Mouse (Mus musculus): ENCODE data around the gene Pcbp4. TPM values are rescaled to one million over a fixed set of nuclear protein-coding genes. Genes with fewer than 3 reads are reported as not detected.
"Not testable (repeated sequence)": the region's sequence is repeated elsewhere in the genome, so short reads cannot be mapped to it uniquely, and the experiment has no call there.

Pcbp4 gene
- polyA plus RNA-seq, 1 experiment = 90.3 TPM

- H3K27me3 ChIP-seq (replicated peaks; ENCODE audit: control insufficient read depth, insufficient read depth, low read length) = no peaks in the 10 kb centered on the region
- 71% methylated on average over 15 of the region's 15 CpGs for WGBS
- no peak for DNase-seq
- no peak overlapping the region for H3K27ac ChIP-seq (ENCODE audit: insufficient read depth, low read depth, low read length)
- TF ChIP-seq POLR2A (IDR thresholded peaks at IDR 0.05; ENCODE audit: low read depth, low read length) (no peak), CTCF (conservative IDR thresholded peaks at IDR 0.05; ENCODE audit: insufficient read depth, insufficient read length, low read depth, low read length) (no peak)
- H3K4me1 ChIP-seq (ENCODE audit: control insufficient read depth, insufficient read depth, low read length) = peaks cover 5% of the 10 kb centered on the region; the same call in 1 of the 2 replicates
- peaks cover 2% of the 10 kb centered on the region for H3K36me3 ChIP-seq (ENCODE audit: control insufficient read depth, insufficient read depth, low read length)
- H3K4me3 ChIP-seq (ENCODE audit: insufficient read depth, low read depth, low read length) = no peak overlapping the region
Observed at GRCm38 (mm10) chr9:106481075-106481474, 28.0 kb downstream of the Pcbp4 start.

- 91% methylated on average over 13 of the region's 13 CpGs for WGBS
- no peaks in the 10 kb centered on the region for H3K27me3 ChIP-seq (replicated peaks; ENCODE audit: control insufficient read depth, insufficient read depth, low read length)
- peaks cover 2% of the 10 kb centered on the region for H3K36me3 ChIP-seq (ENCODE audit: control insufficient read depth, insufficient read depth, low read length)
- DNase-seq = no peak
- TF ChIP-seq POLR2A (IDR thresholded peaks at IDR 0.05; ENCODE audit: low read depth, low read length) = no peak
- no peak for TF ChIP-seq CTCF (conservative IDR thresholded peaks at IDR 0.05; ENCODE audit: insufficient read depth, insufficient read length, low read depth, low read length)
- H3K27ac ChIP-seq (ENCODE audit: insufficient read depth, low read depth, low read length) = no peak overlapping the region
- no peak overlapping the region for H3K4me3 ChIP-seq (ENCODE audit: insufficient read depth, low read depth, low read length)
- 0 out of 2 replicates have a peak, but pooled peaks cover 5% of the 10 kb centered on the region for H3K4me1 ChIP-seq (ENCODE audit: control insufficient read depth, insufficient read depth, low read length)
Observed at GRCm38 (mm10) chr9:106481676-106482075, 28.6 kb downstream of the Pcbp4 start.

GRCm38 (mm10) chr9:106482578-106483115, 29.6 kb downstream of the Pcbp4 start:
- Histone ChIP-seq H3K4me1 (ENCODE audit: control insufficient read depth, insufficient read depth, low read length) (0 out of 2 replicates have a peak, but pooled peaks cover 5% of the 10 kb centered on the region), H3K27ac (ENCODE audit: insufficient read depth, low read depth, low read length) (no peak overlapping the region), H3K36me3 (ENCODE audit: control insufficient read depth, insufficient read depth, low read length) (peaks cover 2% of the 10 kb centered on the region), H3K4me3 (ENCODE audit: insufficient read depth, low read depth, low read length) (no peak overlapping the region), H3K27me3 (replicated peaks; ENCODE audit: control insufficient read depth, insufficient read depth, low read length) (no peaks in the 10 kb centered on the region)
- DNase-seq = no peak
- no peak for TF ChIP-seq POLR2A (IDR thresholded peaks at IDR 0.05; ENCODE audit: low read depth, low read length)
- TF ChIP-seq CTCF (conservative IDR thresholded peaks at IDR 0.05; ENCODE audit: insufficient read depth, insufficient read length, low read depth, low read length) = no peak
- WGBS = 86% methylated on average over 17 of the region's 17 CpGs

GRCm38 (mm10) chr9:106483136-106483535, 30.0 kb downstream of the Pcbp4 start:
- TF ChIP-seq CTCF (conservative IDR thresholded peaks at IDR 0.05; ENCODE audit: insufficient read depth, insufficient read length, low read depth, low read length) (no peak), POLR2A (IDR thresholded peaks at IDR 0.05; ENCODE audit: low read depth, low read length) (no peak)
- DNase-seq = no peak
- Histone ChIP-seq H3K4me3 (ENCODE audit: insufficient read depth, low read depth, low read length) (no peak overlapping the region), H3K4me1 (ENCODE audit: control insufficient read depth, insufficient read depth, low read length) (0 out of 2 replicates have a peak, but pooled peaks cover under 1% of the 10 kb centered on the region), H3K27ac (ENCODE audit: insufficient read depth, low read depth, low read length) (no peak overlapping the region), H3K36me3 (ENCODE audit: control insufficient read depth, insufficient read depth, low read length) (peaks cover 2% of the 10 kb centered on the region), H3K27me3 (replicated peaks; ENCODE audit: control insufficient read depth, insufficient read depth, low read length) (no peaks in the 10 kb centered on the region)
- 98% methylated on average over 10 of the region's 10 CpGs for WGBS

- H3K27me3 ChIP-seq (replicated peaks; ENCODE audit: control insufficient read depth, insufficient read depth, low read length) = no peaks in the 10 kb centered on the region
- peaks cover 2% of the 10 kb centered on the region for H3K36me3 ChIP-seq (ENCODE audit: control insufficient read depth, insufficient read depth, low read length)
- no peak for DNase-seq
- H3K4me3 ChIP-seq (ENCODE audit: insufficient read depth, low read depth, low read length) = no peak overlapping the region
- WGBS = 91% methylated on average over 17 of the region's 17 CpGs
- no peak for TF ChIP-seq CTCF (conservative IDR thresholded peaks at IDR 0.05; ENCODE audit: insufficient read depth, insufficient read length, low read depth, low read length)
- TF ChIP-seq POLR2A (IDR thresholded peaks at IDR 0.05; ENCODE audit: low read depth, low read length) = no peak
- no peak overlapping the region for H3K27ac ChIP-seq (ENCODE audit: insufficient read depth, low read depth, low read length)
- no peaks in the 10 kb centered on the region for H3K4me1 ChIP-seq (ENCODE audit: control insufficient read depth, insufficient read depth, low read length)
Observed at GRCm38 (mm10) chr9:106483606-106484005, 30.5 kb downstream of the Pcbp4 start.

- DNase-seq = no peak
- H3K27me3 ChIP-seq (replicated peaks; ENCODE audit: control insufficient read depth, insufficient read depth, low read length) = no peaks in the 10 kb centered on the region
- H3K4me1 ChIP-seq (ENCODE audit: control insufficient read depth, insufficient read depth, low read length) = no peaks in the 10 kb centered on the region
- H3K36me3 ChIP-seq (ENCODE audit: control insufficient read depth, insufficient read depth, low read length) = peaks cover 2% of the 10 kb centered on the region
- 80% methylated on average over 10 of the region's 10 CpGs for WGBS
- TF ChIP-seq CTCF (conservative IDR thresholded peaks at IDR 0.05; ENCODE audit: insufficient read depth, insufficient read length, low read depth, low read length) (no peak), POLR2A (IDR thresholded peaks at IDR 0.05; ENCODE audit: low read depth, low read length) (no peak)
- H3K4me3 ChIP-seq (ENCODE audit: insufficient read depth, low read depth, low read length) = no peak overlapping the region
- no peak overlapping the region for H3K27ac ChIP-seq (ENCODE audit: insufficient read depth, low read depth, low read length)
Observed at GRCm38 (mm10) chr9:106485076-106485475, 32.0 kb downstream of the Pcbp4 start.

- H3K27ac ChIP-seq (ENCODE audit: insufficient read depth, low read depth, low read length); H3K27me3 ChIP-seq (replicated peaks; ENCODE audit: control insufficient read depth, insufficient read depth, low read length); H3K36me3 ChIP-seq (ENCODE audit: control insufficient read depth, insufficient read depth, low read length); H3K4me3 ChIP-seq (ENCODE audit: insufficient read depth, low read depth, low read length); H3K4me1 ChIP-seq (ENCODE audit: control insufficient read depth, insufficient read depth, low read length); DNase-seq: not testable (repeated sequence)
- WGBS = 86% methylated on average over 6 of the region's 6 CpGs
Observed at GRCm38 (mm10) chr9:106487602-106488001, 34.5 kb downstream of the Pcbp4 start.
